Mouse (Mus musculus): Measurements from ENCODE around the gene Duox2. TPM values are rescaled to one million over a fixed set of nuclear protein-coding genes. Genes with fewer than 3 reads are reported as not detected.

Duox2 gene
- polyA plus RNA-seq, 1 experiment from 2014 or later, result 1.6 TPM

DNA sequence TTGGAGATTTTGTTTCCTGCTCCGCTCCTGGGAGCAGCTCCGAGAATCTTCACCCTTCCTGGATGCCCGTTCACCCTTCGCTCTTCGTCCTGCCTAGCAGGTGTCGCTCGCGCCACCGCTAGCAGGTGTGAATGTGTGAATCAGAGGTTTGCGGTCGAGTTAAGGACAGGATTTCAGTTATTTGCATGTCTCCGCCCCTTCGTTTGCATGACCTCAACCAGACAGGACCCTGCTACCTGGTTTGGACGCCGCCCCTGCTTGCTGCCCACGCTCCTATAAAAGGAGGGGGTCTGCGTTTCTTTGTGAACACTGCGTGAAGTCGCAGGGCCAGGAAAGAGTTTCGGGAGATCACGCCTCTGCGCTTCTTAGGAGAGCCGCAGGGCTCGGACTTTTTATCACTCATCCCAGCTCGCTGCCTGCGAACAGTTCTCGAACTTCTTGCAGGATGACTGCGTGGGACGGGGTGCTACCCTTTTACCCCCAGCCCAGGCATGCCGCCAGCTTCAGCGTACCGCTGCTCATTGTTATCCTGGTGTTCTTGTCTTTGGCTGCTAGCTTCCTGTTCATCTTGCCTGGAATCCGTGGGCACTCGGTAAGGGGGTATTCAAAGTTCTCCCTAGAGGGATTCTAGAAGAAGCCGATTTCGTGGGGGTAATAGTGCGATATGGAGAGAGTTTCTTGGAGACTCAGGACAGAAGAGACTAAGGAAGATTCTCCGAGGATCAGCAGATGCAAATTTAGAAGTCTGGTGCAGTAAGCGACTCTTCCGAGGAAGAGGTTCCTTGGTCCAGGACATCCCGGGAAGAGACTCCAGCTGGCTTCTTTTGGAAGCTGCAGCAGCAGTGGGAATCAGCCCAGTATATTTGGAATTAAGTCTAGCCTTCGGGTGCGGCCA is 594 bp upstream of the Duox2 start, which contains the start of gene Duoxa2:
Gene Duoxa2, plus strand, starts transcription at position 305 of the 895 bp plus-strand sequence.
- peaks cover 12% of the 10 kb centered on the region for H3K4me1 ChIP-seq (ENCODE audit: control insufficient read depth, insufficient read depth, low read length)
- H3K4me2 ChIP-seq (ENCODE audit: low read depth, low read length), result peak within 1 kb of the TSS; percentile 64
- H3K9ac ChIP-seq (ENCODE audit: low read length), result no peak within 1 kb of the TSS
- peak within 1 kb of the TSS; percentile 41 for H3K4me3 ChIP-seq (replicated peaks; ENCODE audit: low read length)
- 1% methylated on average over 43 of the region's 43 CpGs for WGBS
- ATAC-seq (ENCODE audit: insufficient read depth, low FRiP score), result no peak
- H3K27ac ChIP-seq (ENCODE audit: low read length), result no peak within 1 kb of the TSS
- H3K36me3 ChIP-seq (ENCODE audit: control insufficient read depth, insufficient read depth, low read length), result no peaks in the 10 kb centered on the region
- H3K9me3 ChIP-seq (replicated peaks; ENCODE audit: control insufficient read depth, low read length), result no peaks in the 10 kb centered on the region
- H3K27me3 ChIP-seq (ENCODE audit: control insufficient read depth, insufficient read depth, low read length), result peaks cover 76% of the 10 kb centered on the region

DNA sequence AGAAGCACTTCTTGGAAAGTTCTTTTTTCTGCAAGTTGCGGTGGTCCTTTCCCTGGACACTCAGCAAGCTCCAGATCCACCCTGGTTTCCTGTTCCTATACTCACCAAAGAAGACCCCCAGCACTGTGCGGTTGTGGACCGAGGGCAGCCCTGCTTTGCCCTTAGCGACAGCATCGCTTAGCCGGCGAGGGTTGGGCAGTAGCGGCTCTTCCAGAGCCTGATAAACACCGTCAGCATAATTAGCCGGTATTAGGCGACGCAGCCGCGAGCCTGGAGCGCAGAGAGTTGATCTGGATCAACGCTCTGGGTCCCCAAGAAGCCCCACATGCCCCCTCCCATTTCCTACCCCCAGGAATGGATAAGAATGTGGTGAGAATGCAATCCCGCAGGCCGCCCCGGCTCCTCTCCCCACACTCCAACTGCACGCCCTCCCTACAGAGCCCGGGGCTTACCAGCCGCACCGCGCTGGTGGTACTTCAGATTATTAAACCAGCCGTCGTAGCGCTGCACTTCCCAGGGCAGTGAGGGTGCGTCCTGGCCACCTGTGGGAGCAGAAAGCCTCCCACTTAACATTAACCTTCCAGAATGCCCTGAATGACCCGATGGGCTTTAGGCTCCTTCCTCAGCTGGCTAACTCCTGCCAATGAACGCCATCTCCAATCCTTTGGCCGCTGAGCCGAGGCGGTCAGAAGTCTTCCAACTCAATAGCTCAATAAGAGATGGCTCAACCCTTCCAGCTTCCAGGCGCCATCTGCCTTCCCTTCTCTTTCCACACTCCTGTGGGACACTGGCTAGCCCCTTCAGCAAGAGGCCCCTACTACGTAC is 766 bp downstream of the Duox2 start:
- 0 out of 2 replicates have a peak overlapping the region, but pooled peaks have one; percentile 5 for H3K4me2 ChIP-seq (ENCODE audit: low read depth, low read length)
- H3K27ac ChIP-seq (ENCODE audit: low read length), result no peak overlapping the region
- peak overlapping the region; percentile 41; the same call in 1 of the 2 replicates for H3K4me3 ChIP-seq (replicated peaks; ENCODE audit: low read length)
- no peaks in the 10 kb centered on the region for H3K36me3 ChIP-seq (ENCODE audit: control insufficient read depth, insufficient read depth, low read length)
- H3K4me1 ChIP-seq (ENCODE audit: control insufficient read depth, insufficient read depth, low read length), result peaks cover 12% of the 10 kb centered on the region
- no peaks in the 10 kb centered on the region for H3K9me3 ChIP-seq (replicated peaks; ENCODE audit: control insufficient read depth, low read length)
- H3K9ac ChIP-seq (ENCODE audit: low read length), result no peak overlapping the region
- 1% methylated on average over 34 of the region's 35 CpGs for WGBS
- H3K27me3 ChIP-seq (ENCODE audit: control insufficient read depth, insufficient read depth, low read length), result peaks cover 75% of the 10 kb centered on the region
- no peak for ATAC-seq (ENCODE audit: insufficient read depth, low FRiP score)

DNA sequence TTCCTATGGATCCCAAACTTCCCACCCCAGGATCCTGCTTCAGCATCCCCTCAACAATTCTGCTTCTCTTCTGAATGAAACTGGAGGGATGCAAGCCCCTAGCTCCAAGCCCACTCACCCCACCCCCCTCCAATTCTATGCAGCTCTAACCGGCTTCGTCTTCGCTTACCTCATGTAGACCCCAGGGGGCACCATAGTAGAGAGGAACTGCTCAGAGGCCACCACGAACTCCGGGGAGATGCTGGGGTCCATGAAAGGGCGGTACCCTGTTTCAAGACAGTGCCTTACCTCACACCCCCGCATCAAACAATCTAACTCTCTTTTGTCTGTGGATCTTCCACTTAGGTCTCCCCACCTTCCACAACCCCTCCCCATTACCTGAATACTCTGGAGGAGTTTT is 3.3 kb downstream of the Duox2 start:
- Histone ChIP-seq H3K9me3 (replicated peaks; ENCODE audit: control insufficient read depth, low read length) (no peaks in the 10 kb centered on the region), H3K4me2 (ENCODE audit: low read depth, low read length) (no peak overlapping the region), H3K4me3 (replicated peaks; ENCODE audit: low read length) (no peak overlapping the region), H3K27ac (ENCODE audit: low read length) (no peak overlapping the region), H3K9ac (ENCODE audit: low read length) (no peak overlapping the region), H3K27me3 (ENCODE audit: control insufficient read depth, insufficient read depth, low read length) (peaks cover 49% of the 10 kb centered on the region), H3K4me1 (ENCODE audit: control insufficient read depth, insufficient read depth, low read length) (0 out of 2 replicates have a peak, but pooled peaks cover 3% of the 10 kb centered on the region), H3K36me3 (ENCODE audit: control insufficient read depth, insufficient read depth, low read length) (no peaks in the 10 kb centered on the region)
- no peak for ATAC-seq (ENCODE audit: insufficient read depth, low FRiP score)
- WGBS, result 7% methylated on average over 7 of the region's 7 CpGs

DNA sequence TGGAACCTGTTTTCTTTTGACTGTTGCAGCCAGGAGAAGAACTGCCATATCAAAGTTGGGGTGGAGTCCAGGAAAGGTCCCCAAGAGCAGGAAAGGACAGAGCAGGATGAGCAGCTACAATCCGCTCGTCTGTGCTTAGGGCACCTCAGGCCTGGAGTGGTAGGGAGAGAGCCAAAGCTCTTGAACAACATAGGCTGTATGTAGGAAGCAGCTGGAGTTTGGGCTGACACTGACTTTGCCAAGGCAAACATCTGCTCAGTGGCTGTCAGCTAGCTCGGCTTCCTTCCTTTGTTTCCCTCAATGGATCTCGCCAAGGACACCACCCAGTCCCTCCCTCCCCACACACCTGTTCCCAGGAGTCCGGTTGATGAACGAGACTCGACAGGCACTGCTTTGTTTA is 12.1 kb downstream of the Duox2 start:
- Histone ChIP-seq H3K4me2 (ENCODE audit: low read depth, low read length) (no peak overlapping the region), H3K9me3 (replicated peaks; ENCODE audit: control insufficient read depth, low read length) (no peaks in the 10 kb centered on the region), H3K27ac (ENCODE audit: low read length) (no peak overlapping the region), H3K9ac (ENCODE audit: low read length) (no peak overlapping the region), H3K4me1 (ENCODE audit: control insufficient read depth, insufficient read depth, low read length) (no peaks in the 10 kb centered on the region), H3K27me3 (ENCODE audit: control insufficient read depth, insufficient read depth, low read length) (no peaks in the 10 kb centered on the region), H3K36me3 (ENCODE audit: control insufficient read depth, insufficient read depth, low read length) (no peaks in the 10 kb centered on the region), H3K4me3 (replicated peaks; ENCODE audit: low read length) (no peak overlapping the region)
- ATAC-seq (ENCODE audit: insufficient read depth, low FRiP score), result no peak; the same call in 1 of the 2 replicates
- WGBS, result 48% methylated on average over 7 of the region's 7 CpGs

DNA sequence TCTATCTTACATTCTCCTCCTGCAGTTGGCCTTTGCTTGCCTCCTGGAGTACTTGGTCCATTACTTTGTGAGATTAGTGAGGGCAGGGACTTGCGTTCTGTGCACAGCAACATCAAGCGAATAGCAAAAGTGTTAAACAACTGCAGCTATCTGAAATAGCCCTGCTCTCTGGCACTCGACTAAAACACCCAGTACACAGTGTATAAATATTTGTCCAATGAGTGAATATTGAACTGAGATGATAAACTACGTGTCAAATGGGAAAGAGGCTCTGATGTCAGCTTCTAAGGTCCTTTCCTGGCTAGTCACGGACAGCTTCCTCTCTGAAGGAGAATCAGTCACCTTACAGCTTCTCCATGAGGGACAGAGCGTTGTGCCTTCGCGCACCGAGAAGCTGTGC is 14.2 kb downstream of the Duox2 start:
- Histone ChIP-seq H3K36me3 (ENCODE audit: control insufficient read depth, insufficient read depth, low read length) (no peaks in the 10 kb centered on the region), H3K4me2 (ENCODE audit: low read depth, low read length) (no peak overlapping the region), H3K9ac (ENCODE audit: low read length) (no peak overlapping the region), H3K27me3 (ENCODE audit: control insufficient read depth, insufficient read depth, low read length) (no peaks in the 10 kb centered on the region), H3K27ac (ENCODE audit: low read length) (no peak overlapping the region), H3K9me3 (replicated peaks; ENCODE audit: control insufficient read depth, low read length) (no peaks in the 10 kb centered on the region), H3K4me1 (ENCODE audit: control insufficient read depth, insufficient read depth, low read length) (no peaks in the 10 kb centered on the region), H3K4me3 (replicated peaks; ENCODE audit: low read length) (no peak overlapping the region)
- WGBS, result 58% methylated on average over 9 of the region's 9 CpGs
- no peak for ATAC-seq (ENCODE audit: insufficient read depth, low FRiP score)

DNA sequence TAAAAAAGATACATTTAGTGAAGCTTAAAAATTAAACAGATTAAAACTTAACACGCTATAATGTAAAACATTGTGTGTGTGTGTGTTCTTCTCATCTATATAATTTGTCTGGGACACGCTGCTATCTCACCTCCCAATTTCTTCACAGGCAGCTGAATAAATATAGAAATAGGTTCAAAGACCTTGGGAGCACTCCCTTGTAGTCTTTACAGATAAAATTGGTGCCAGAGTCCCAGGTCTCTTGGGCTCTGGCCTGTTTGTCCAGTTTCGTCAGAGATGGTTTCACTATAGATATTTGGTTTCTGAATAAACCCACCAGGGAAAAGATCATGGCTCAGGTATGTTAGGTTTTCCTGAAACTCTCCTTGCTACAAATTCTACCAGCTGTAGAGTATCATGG is 19.5 kb downstream of the Duox2 start:
- H3K27ac ChIP-seq (ENCODE audit: low read length), result no peak overlapping the region
- no peaks in the 10 kb centered on the region for H3K4me1 ChIP-seq (ENCODE audit: control insufficient read depth, insufficient read depth, low read length)
- H3K9ac ChIP-seq (ENCODE audit: low read length), result no peak overlapping the region
- ATAC-seq (ENCODE audit: insufficient read depth, low FRiP score), result no peak
- no peaks in the 10 kb centered on the region for H3K27me3 ChIP-seq (ENCODE audit: control insufficient read depth, insufficient read depth, low read length)
- 64% methylated on average over 3 of the region's 3 CpGs for WGBS
- no peak overlapping the region for H3K4me3 ChIP-seq (replicated peaks; ENCODE audit: low read length)
- H3K9me3 ChIP-seq (replicated peaks; ENCODE audit: control insufficient read depth, low read length), result no peaks in the 10 kb centered on the region
- H3K4me2 ChIP-seq (ENCODE audit: low read depth, low read length), result no peak overlapping the region
- H3K36me3 ChIP-seq (ENCODE audit: control insufficient read depth, insufficient read depth, low read length), result no peaks in the 10 kb centered on the region

DNA sequence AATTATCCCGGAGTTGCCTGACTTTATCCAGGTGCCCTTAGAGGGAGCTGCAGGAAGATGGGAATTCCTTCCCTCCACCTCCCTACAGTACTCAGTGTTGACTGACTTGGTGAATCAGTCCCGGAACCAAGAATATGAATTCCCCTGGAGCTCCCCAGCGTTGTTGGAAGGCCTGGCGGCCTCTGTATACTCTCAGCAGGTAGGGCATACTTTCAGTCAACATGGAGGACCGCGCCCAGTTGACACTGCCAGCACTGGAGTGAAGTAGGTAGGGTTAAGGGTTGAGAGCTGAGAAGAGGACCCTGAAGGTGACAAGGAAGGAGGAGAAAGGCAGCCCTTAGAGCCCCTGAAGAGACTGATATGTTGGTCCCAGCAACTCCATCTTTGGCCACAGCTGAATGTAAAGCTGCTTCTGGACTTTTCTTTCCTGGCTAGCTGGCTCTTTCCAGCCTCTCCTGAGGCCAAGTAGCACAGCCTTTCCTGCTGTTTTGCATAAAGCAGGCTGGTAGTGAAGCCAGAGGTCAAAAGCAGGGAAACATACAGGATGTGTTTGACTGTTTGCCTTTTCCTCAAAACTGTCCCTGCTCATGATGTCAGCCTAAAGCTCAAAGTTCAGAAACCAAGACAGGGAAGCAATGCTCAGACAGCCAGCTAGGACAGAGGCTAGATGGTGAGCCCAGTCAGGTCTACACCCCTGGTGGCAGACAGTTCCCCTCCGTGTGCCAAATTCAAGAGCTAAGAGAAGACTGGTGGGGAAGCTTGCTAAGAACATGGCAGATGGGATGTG is 31.6 kb downstream of the Duox2 start:
- Histone ChIP-seq H3K36me3 (ENCODE audit: control insufficient read depth, insufficient read depth, low read length) (no peaks in the 10 kb centered on the region), H3K4me1 (ENCODE audit: control insufficient read depth, insufficient read depth, low read length) (no peaks in the 10 kb centered on the region), H3K4me2 (ENCODE audit: low read depth, low read length) (no peak overlapping the region), H3K4me3 (replicated peaks; ENCODE audit: low read length) (no peak overlapping the region), H3K27ac (ENCODE audit: low read length) (peak overlapping the region; percentile 81), H3K27me3 (ENCODE audit: control insufficient read depth, insufficient read depth, low read length) (no peaks in the 10 kb centered on the region), H3K9me3 (replicated peaks; ENCODE audit: control insufficient read depth, low read length) (no peaks in the 10 kb centered on the region), H3K9ac (ENCODE audit: low read length) (no peak overlapping the region)
- 73% methylated on average over 7 of the region's 7 CpGs for WGBS
- peak; percentile 85 for ATAC-seq (ENCODE audit: insufficient read depth, low FRiP score)

DNA sequence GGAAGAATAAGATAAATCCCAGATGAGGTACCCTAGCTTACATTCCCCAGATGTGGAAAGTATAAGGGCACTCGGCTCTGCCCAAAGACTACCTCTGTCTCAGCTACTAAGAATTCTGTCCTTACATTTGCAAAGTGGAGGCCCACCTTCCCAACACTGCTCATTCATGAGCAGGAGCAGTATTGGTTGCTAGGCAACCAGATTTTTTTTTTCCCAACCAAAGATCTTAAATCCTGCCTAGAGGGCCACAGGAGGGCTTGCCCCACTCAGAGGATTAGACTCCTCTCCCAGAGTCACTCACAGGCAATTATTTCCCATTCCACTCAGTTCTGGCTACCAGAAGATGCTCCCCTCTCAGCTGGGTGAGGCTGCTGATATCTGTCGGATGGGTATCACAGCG is 33.6 kb downstream of the Duox2 start:
- no peak overlapping the region for H3K4me2 ChIP-seq (ENCODE audit: low read depth, low read length)
- ATAC-seq (ENCODE audit: insufficient read depth, low FRiP score), result no peak
- no peak overlapping the region for H3K4me3 ChIP-seq (replicated peaks; ENCODE audit: low read length)
- H3K27ac ChIP-seq (ENCODE audit: low read length), result no peak overlapping the region
- 72% methylated on average over 3 of the region's 3 CpGs for WGBS
- no peaks in the 10 kb centered on the region for H3K4me1 ChIP-seq (ENCODE audit: control insufficient read depth, insufficient read depth, low read length)
- no peaks in the 10 kb centered on the region for H3K9me3 ChIP-seq (replicated peaks; ENCODE audit: control insufficient read depth, low read length)
- H3K27me3 ChIP-seq (ENCODE audit: control insufficient read depth, insufficient read depth, low read length), result no peaks in the 10 kb centered on the region
- no peaks in the 10 kb centered on the region for H3K36me3 ChIP-seq (ENCODE audit: control insufficient read depth, insufficient read depth, low read length)
- no peak overlapping the region for H3K9ac ChIP-seq (ENCODE audit: low read length)

Measured in stomach, embryonic 16.5 days (tissue).